Mouse (Mus musculus) thymus, postnatal 10 days (tissue): ENCODE measurements around the gene Cdk17.

Experiments
- DNase-seq, 2 experiments: peaks; one replicate each; pipeline ENCODE4 v3.0.0; 2021; ENCODE audit warnings: low spot score in 2 of 2

The Cdk17 gene

DNA sequence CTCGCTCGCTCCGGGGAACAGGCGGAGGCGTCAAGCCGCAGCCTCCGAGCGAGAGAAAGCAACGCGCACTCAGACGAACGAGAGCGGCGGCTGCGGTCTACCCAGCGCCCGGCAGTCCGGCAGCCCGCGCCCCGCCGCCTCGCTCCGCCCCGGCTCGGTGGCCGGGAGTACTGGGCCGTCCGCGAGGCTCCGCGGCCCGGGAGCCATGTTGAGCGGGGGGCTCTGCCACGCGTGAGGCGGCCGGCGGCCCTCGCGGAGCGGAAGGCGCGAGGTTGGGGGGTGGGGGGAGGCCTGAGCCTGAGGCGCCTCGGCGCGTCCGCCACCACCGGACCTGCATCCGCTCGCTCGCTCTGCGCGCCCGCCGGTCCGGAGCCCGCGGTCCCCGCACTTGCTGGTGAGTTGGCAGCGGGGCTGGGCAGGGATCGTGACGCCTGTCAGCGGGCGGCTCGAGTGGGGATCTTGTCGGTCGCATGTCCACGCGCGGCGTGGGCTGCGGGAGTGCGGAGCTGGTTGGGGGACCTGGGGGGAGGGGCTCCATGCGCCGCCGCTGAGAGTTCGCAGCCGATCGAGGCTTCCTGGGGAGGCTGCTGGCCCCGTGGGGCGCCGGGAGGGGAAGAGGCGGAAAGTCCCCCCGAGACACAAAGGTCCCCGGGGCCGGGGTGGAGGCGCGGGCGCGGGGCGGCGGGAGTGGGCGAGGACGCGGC is at the start of gene Cdk17:
Gene Cdk17 (plus strand): TSS at position 69 of the 704 bp plus-strand sequence.
- DNase-seq, result peak; percentile 74 to 75

DNA sequence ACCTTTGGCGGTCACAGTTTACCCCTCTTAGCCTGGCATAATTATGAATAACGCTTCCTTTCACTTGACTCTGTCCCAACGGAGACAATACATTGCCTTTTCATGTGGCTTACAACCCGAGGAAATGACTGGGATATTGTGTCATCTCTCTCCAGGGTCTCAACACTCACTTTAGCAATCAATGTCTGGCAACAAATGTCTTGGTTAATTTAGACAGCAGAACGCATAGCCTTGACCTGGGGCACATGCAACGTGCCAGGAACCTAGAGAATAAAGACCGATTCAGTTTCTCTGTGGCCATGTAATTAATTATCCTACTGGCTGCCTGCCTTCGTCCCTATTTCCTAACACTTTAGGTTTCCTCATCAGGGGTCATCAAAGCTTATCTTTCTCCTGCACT is 49.3 kb upstream of the Cdk17 start:
- DNase-seq, result no peak

DNA sequence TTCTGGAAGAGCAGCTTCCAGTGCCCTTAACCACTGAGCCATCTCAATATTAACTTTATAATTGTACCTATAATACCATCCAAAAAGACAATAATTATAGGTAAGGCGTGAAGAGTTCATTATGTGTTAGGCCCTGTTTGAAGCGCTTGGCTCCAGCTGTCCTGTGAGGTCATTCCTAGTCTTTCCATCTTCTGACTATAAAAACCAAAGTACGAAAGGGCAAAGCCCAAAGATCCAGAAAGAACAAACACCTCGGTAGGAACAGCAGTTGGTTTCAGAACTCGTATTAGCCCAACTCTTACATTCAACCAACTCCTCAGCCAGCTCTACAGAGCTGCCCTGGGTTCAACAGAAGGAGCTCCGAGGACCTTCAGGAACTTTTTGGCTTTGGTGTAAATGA is 48.7 kb upstream of the Cdk17 start:
- DNase-seq, result no peak

DNA sequence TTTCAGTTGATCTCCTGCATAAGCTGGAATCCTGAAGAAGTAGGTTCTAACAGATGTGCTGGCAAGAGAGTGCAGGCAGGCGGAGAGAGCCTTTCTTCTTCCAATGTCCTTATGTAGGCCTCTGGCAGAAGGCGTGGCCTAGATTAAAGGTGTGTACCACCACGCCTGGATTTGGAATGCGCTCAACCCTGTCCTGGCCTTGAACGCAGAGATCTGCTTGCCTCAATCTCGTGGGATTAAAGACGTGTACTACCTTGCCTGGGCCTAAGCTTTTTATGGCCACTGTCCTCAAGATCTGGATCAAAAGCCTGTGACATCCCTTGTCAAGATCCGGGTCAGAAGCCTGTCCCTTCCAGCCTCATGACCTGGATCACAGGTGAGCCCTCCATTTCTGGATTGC is 46.7 kb upstream of the Cdk17 start:
- DNase-seq, result no peak

DNA sequence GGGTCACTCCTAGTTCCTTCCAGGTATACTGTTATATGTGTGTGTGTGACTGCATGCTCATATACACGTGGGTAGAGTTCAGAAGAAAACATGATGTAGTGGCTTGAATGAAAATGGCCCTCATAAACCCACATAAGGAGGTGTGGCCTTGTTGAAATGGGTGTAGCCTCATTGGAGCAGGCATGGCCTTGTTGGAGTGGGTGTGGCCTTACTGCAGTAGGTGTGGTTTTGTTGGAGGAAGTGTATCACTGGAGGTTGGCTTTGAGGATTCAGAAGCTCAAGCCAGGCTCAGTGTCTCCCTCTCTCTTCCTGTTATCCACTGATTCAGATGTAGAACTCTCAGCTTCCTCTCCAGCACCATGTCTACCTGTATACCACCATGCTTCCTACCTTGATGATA is 45.9 kb upstream of the Cdk17 start:
- DNase-seq, result no peak

DNA sequence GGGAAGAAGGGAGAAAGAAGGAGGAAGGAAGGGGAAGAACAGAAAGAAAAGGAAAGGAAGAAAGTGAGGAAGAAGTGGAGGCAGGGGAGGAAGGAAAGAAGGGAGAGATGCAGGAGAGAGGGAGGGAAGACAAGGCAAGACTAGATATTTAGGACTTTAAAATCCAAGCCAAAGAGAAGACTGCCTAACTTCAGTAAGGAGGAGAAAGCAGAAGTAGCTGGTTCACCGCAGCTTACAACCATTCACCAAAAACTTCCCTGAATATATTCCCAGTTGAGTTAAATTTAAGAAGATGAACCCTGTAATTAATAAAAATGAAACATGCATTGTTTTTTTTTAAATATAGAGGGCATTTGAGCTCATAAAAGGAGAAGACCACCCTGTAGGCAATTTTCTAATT is 44.9 kb upstream of the Cdk17 start:
- DNase-seq, result no peak

DNA sequence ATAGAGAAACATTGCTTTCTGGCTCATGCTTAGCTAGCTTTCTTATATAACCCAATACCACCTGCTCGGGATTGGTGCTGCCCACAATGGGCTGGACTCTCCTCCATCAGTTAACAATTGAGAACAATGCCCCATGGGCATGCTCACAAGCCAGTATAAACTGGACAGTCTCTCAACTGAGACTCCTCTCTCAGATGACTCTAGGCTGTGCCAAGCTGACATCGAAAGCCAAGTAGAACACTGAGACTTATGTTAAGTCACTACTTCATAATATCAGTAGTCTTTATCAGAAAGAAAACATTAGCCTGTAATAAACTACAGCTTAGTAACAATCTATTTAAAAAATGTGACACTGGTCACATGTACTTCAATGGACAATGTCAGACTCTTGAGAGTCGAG is 44.0 kb upstream of the Cdk17 start:
- no peak for DNase-seq

DNA sequence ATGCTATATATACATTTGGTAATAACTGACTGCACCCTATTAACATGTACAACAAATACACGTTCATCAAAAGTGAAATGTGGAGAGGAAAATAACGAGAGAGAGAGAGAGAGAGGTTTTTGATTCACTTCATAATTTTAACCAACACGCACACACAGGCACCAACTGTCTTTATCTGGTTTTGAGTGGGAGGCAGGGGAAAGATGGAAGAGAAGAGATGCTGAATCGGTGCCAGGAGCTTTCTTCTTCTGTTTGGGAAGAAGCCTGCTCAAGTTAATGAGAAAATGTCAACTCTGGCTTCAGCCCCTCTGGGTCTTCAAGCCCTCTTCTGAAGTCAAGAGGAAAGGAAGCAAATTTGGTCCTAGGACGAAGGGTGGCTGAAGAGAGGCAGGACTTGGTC is 40.9 kb upstream of the Cdk17 start:
- DNase-seq, result no peak

DNA sequence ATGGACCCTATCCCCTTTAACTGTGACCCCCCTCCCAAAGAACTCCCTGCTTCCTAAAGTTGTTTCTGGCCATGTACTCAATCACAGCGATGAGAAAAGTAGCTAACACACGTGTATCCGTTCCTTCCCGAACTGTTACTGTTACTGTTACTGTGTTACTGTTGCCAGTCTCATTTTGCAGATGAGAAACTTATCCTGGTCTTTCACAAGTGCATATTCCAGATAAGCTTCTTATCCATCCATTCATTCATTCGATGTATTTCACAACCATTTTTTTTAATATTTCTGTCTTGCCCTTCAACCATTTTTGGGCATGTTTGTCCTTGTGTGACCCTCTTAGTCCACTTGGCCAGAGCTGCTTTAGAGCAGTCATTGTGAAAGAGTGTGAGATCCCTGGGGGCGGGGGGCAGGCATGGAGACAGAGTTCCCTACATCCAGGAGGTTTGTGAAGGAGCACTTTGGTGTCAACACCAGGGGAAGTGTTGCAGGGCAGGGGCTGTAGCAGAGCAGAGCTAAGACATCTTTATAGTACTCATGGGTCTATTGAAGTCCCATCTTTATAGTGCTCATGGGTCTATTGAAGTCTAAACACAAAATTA is 39.3 kb upstream of the Cdk17 start:
- DNase-seq, result no peak

DNA sequence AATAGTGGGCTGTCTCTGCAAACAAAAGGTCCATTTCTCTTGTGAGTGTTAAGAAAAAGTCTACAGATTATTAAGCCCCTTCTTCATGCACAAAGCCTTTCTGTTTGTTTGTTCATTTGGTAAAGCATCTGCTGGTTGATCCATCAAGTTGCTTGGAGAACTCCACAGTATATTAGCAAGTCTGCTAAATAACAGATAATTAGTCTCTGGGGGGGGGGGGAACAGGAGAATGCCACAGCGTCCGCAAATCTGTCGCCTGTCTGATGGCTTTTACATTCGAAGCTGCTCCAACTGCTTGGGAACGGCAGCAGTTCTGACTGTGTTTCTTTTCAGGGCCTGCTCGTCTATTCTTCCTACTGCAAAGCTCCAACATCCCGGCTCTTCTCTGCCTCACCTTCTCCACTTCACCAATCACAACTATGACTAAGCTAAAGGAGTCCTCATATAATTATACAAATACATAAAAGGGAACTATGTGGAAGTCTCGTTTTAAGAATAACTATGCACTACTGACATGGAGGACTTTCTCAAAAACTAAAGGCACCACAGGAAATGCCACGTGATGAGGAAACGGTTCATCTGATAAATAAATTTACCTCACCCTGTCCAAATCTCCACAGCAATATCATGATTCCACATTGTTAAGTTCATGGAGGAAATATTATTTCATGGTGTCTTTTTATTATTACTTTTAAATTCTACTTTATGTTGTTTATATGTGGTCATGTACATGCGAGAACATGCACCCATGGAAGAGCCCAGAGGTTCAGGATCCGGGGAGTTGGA is 38.1 kb upstream of the Cdk17 start:
- DNase-seq, result no peak

DNA sequence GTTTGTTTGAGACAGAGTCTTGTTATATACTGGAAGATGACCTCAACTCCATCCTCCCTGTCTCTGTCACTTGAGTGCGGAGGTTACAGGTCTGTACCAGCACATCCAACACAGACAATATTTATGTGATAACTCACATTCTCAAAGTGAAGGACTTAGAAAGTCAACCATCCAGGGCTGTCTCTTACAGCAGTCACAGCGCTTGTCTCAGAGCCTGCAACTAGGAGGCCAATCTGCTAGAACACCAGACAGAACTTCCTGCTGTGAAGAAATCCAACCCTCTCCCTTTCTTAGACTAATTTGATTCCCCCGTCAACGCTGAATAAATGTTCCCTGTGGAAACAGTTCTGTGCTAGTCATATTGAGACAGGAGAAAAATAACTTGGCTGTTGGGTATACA is 37.4 kb upstream of the Cdk17 start:
- DNase-seq, result no peak

DNA sequence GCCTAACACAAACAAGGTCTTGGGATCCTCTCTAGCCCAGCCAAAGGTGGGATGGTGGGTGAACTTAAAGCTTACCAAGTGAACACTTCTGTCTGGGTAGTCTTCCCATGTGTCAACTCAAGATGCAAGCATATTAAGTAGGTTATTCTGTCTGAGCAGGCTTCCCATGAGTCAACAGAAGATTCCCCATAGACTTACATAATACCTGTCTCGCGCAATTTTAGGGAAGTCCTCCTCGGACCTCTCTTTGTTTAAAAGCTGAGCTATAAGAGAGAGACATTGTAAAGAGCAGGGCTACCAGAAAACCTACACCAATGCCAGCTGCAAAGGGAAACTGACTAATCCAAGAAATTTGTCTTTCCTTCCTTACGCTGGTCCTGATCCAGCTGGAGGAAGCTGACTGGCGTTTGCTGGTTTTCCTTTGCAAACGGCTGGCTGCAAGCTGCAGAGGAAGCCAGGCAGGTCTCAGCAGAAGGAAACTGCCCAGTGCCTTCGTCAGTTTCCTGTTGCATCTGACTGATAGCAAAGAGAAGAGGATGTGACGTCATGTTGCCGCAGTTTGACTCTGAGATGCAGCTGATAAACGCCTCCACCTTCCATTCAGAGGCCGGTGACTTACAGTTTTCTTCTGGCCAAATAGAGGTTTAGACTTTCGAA is 36.6 kb upstream of the Cdk17 start:
- peak; percentile 84 to 85 for DNase-seq

DNA sequence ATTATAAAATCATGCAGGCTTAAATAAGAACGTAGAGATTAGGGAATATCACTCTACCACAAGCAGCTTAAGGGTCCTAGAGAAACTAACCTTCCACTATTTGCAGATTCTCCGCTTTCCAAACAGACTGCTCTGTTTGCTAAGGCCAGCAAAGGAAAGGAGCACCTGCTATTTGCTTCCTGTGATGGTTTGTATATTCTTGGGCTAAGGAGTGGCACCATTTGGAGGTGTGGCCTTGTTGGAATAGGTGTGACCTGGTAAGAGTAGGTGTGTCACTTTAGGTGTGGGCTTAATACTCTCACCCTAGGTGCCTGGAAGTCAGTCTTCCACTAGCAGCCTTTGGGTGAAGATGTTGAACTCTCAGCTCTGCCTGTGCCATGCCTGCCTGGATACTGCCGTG is 34.6 kb upstream of the Cdk17 start:
- no peak for DNase-seq

DNA sequence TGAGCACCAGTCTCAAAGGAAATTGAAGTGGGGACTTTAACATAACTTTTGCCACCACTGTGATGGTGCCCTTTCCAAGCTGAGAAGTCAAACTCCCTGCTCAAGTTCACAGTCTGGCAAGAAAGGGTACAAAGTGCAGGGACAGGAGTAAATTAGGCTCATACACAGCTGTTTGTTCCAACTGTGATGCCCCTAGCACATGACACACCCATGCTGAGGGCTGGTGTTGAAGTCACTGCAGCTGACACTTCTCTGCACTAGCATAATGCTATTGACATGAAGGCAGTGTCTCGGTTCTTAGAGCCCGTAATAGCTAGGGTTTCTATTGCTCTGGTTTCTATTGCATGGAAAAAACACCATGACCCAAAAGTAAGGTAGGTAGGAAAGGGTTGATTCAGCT is 32.1 kb upstream of the Cdk17 start:
- no peak for DNase-seq

DNA sequence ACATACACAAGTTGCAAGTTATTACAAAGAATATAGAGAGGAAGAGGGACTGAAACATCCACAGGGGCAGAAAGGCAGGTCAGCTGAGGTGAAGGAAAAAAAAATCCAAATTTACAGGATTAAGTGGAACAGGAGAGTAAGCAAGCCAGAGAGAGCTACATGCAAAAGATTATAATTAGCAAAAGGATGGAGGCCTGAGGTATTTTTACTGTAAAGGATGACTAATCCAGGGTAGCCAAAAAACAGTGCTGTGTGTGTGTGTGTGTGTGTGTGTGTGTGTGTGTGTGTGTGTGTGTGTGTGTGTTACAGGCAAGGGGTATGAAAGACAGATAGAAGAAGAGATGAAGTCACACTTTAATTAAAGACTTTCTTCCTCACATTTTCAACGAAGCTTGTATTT is 31.3 kb upstream of the Cdk17 start:
- DNase-seq, result no peak

DNA sequence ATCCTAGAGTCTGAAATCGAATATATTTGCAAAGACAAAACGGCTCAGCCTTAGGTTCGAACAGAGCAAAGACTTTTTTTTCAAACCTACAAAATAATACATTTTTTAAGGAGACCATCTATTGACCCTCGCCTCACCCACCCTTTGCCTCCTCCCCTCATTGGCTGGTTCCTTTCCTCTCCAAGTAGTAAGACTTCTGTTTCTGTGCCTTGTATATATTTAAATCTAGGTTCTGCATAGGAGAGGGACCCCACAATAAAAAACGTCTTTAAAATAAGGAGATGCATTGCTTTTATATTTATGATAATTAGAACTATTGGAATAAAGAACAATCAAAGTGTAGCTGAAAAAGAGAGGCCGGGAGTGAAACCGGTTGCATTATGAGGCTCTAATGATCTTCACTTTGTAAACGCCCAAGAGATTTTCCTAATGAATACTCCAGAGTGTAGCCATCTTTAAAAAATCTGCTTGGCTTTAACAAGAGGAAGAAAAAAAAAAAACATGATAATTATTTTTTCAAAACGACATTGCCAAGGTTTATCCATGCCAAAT is 30.7 kb upstream of the Cdk17 start:
- no peak for DNase-seq

DNA sequence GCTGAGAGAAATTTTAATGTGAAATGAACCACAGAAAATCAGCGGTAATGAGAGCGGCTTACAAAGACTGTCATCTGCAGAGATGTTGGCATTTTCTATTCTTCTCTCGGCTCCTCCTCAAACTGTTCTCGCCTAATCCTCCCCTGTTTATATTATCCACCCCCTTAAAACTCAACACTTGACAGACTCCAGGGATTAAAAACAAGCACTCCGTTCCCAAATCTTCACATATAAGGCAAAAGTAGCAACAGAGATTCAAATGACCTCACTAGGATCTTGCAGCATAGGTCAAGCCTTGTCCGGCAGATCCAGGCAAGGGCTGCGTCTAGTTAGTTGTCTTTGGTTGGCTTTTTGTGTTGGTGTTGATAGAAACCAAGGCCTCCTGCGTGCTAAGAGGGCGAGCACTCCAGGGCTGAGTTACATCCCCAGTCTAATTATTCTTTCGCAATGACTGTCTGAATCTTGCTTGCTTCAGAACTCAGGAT is 30.2 kb upstream of the Cdk17 start:
- DNase-seq, result no peak

DNA sequence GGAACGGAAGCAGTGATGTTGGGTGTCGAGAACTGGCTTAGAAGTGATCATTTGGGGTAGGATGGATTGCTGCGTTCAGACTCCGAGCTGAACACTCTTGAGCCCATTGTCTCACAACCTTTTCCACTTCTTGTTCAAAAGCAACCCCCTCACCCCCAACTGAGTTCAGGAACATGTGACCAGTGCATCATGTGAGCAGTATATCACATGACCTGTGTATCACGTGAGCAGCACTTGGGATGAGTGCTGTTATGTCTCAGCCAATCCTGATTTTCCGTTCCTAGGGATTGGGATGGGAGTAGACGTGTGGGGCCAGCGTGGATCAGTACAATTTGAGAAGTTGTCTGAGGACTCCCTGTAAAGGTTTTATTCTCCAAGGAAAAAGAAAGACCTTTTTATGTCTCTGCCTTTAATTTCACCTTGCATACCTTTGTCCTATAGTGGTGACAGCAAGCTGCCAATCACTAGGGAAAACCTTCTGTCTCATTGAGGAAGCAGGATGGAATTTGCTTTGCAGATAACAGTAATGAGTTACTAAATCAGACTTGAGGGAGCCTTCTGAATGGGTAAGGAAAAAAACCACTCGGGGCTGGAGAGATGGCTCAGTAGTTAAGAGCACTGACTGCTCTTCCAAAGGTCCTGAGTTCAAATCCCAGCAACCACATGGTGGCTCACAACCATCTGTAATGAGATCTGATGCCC is 28.7 kb upstream of the Cdk17 start:
- no peak for DNase-seq

DNA sequence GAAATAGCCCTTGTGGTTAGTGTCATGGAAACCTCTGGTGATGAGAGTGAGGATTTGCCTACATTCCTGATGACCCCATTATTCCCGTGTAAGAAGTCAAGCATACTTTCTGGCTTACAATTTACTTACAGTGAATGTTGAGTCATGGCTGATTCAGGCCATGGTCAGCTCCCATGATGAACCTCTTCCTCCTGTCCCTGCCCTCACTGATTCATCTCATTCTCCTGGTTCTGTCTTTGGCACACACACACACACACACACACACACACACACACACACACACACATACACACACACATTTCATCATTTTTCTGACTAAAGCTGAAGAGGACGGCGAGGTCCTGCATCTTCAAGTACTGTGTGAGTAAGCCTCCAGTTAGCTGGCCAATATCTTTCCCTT is 21.9 kb upstream of the Cdk17 start:
- DNase-seq, result no peak

DNA sequence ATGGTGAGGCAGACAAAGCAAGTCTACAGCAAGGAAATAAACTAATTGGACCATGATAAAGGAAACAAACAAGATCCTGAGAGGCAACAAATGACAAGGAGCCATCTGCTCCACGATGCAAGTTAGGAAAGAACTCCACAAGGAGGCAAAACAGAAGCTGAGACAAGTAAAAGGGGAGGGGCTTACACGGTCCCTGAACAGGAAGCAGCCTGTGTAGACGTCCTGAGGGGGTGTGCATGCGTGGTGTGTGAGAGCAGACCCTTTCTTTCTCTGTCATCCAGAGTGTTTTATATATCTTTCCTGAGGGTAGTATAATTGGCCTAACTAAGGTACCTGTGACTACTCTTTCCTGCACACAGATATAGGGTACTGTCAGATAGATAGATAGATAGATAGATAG is 19.9 kb upstream of the Cdk17 start:
- DNase-seq, result peak; percentile 26 to 44

DNA sequence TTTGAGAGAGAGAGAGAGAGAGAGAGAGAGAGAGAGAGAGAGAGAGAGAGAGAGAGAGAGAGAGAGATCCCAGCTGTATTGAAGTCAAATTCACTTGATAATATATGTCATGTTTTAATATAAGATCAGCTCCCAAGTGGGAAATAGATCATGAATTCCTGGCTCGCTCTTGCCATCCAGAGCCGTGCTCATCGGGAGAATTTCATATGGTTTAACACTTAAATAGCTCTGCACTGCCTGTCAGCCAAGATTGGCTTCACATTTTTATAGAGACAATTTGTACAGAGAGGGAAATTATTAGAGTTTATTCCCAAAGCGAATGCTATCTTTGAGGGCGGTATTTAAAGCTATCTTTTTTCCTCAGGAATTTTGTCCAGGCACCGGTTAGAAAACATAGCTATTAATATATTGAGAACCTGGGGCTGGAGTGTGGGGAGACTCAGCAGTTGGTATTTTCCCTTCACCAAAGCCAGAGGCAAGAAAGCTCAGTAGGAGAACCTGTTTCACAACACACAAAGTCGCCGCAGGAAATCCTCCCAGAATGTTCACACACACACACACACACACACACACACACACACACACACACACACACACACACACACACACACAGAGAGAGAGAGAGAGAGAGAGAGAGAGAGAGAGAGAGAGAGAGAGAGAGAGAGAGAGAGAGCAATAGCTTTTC is 17.9 kb upstream of the Cdk17 start:
- DNase-seq, result peak; percentile 39 to 47
